Mouse (Mus musculus) kidney, postnatal 0 days (tissue): ENCODE data around the gene Aldh9a1. TPM values are rescaled to one million over a fixed set of nuclear protein-coding genes. Genes with fewer than 3 reads are reported as not detected.
"Not testable (repeated sequence)": the region's sequence is repeated elsewhere in the genome, so short reads cannot be mapped to it uniquely, and the experiment has no call there.

Source experiments
- ATAC-seq: fragments of 200-750 bp; cut with Nextera tagmentation; replicated peaks from 2 replicates; pipeline ENCODE4 v1.8.0; 2017; ENCODE audit warnings: low read depth, moderate number of reproducible peaks, moderate TSS enrichment, moderate library complexity; ENCODE audit not compliant: low FRiP score
- DNase-seq: peaks from one replicate; pipeline ENCODE4 v3.0.0-alpha.2; 2016; ENCODE audit warnings: low spot score
- H3K27ac ChIP-seq: fragments of 300-500 bp; sonication (generic); 2 replicates; pipeline ENCODE4 v1.5.1; 2014; ENCODE audit warnings: mild to moderate bottlenecking
- H3K27me3 ChIP-seq: fragments of 300-500 bp; sonication (generic); 2 replicates; pipeline ENCODE4 v1.6.1; 2014; ENCODE audit warnings: low read length, mixed read lengths; ENCODE audit not compliant: insufficient read depth
- H3K36me3 ChIP-seq: fragments of 300-500 bp; sonication (generic); 2 replicates; pipeline ENCODE4 v1.6.1; 2014; ENCODE audit warnings: low read length, mixed read lengths; ENCODE audit not compliant: insufficient read depth
- H3K4me1 ChIP-seq: fragments of 300-500 bp; sonication (generic); replicated peaks from 2 replicates; pipeline ENCODE4 v1.6.1; 2014; ENCODE audit warnings: antibody characterized with exemption, low read length, mixed read lengths; ENCODE audit not compliant: insufficient read depth
- H3K4me2 ChIP-seq: fragments of 300-500 bp; sonication (generic); 2 replicates; pipeline ENCODE4 v1.6.1; 2014; ENCODE audit warnings: mild to moderate bottlenecking, low read length, moderate library complexity, mixed read lengths
- H3K4me3 ChIP-seq: fragments of 300-500 bp; sonication (generic); replicated peaks from 2 replicates; pipeline ENCODE4 v1.5.1; 2014; ENCODE audit warnings: low read depth, low read length
- H3K9ac ChIP-seq: fragments of 300-500 bp; sonication (generic); 2 replicates; pipeline ENCODE4 v1.6.1; 2014; ENCODE audit warnings: low read depth, low read length
- H3K9me3 ChIP-seq: fragments of 300-500 bp; sonication (generic); replicated peaks from 2 replicates; pipeline ENCODE4 v1.6.1; 2016; ENCODE audit warnings: low read length, inconsistent platforms, mixed read lengths
- CTCF ChIP-seq: IDR thresholded peaks from 2 replicates; pipeline ENCODE4 v1.5.1; 2016; ENCODE audit warnings: antibody characterized with exemption, low read depth, mild to moderate bottlenecking, moderate library complexity
- WGBS: fragments of 180-500 bp; shearing (Covaris S2); extraction: QIAGEN DNeasy Blood & Tissue Kit; methylation state at CpG from one replicate; pipeline ENCODE4 v1.1.7; 2014; 5-methylcytosine and 5-hydroxymethylcytosine counted together
- polyA plus RNA-seq: library from polyadenylated mRNA; unstranded; fragments of >200 nt; fragmentation: Nextera tagmentation; extraction: Ambion mirVana; gene quantifications from 2 replicates; pipeline ENCODE4 v1.2.1, GENCODE M21; 2015

Aldh9a1 gene
- polyA plus RNA-seq, 1 experiment from 2014 or later: 54.3 TPM

DNA sequence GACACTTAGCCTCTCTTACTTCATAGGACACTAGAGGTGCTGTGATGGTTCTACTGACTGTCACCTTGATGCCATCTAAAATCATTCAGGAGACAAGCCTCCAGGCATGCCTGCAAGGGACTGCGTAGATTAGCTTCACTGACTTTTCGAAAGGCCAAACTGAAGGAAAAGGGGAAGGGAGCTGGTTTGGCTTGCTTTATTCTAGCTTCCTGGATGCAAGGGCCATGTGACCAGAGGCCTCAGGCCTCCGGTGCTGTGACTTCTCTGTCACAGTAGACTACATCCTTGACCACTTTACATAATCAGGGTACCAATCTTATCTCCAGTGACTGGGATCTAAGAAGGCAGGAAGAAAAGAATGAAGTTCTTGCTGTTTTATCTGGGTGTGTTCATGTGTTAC, 13.4 kb upstream of the Aldh9a1 start:
- no peak for DNase-seq
- TF ChIP-seq CTCF: no peak
- Histone ChIP-seq H3K27me3 (no peaks in the 10 kb centered on the region), H3K27ac (no peak overlapping the region), H3K36me3 (no peaks in the 10 kb centered on the region), H3K4me1 (no peaks in the 10 kb centered on the region), H3K4me2 (no peak overlapping the region), H3K9ac (no peak overlapping the region), H3K9me3 (no peaks in the 10 kb centered on the region), H3K4me3 (no peak overlapping the region)
- WGBS: 82% methylated on average over 3 of the region's 3 CpGs
- no peak for ATAC-seq

DNA sequence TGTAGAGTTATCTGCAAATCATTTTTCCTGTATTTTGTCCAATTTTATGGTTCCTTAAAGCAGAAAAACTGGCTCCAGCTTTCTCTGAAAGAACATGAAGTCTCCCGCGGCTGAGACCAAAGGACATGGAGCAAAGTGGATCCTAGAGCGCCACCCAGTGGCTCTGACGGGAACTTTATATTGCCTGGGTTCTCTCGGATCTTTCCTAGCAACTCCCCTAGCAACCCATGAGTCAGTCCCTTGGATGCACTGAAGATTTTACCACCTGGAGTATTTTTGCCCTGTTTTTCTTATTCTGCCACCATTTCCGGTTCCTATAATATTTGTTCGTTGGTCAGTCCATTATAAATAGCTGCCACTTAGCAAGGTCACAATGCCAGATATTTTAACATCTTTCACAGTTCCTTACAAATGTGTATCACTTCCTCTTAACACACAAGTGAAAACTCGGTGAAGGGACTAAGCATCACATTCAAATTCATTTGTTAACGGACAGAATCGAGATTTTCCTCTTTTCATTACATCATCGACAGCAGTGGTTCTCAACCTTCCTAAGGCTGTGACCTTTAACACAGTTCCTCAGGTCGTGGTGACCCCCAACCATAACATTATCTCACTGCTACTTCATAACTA, 12.2 kb upstream of the Aldh9a1 start:
- peak; percentile 94 for DNase-seq
- no peak overlapping the region for H3K9ac ChIP-seq
- no peaks in the 10 kb centered on the region for H3K9me3 ChIP-seq
- WGBS: 19% methylated on average over 12 of the region's 12 CpGs
- no peak overlapping the region for H3K4me2 ChIP-seq
- peak; percentile 93 for TF ChIP-seq CTCF
- no peak overlapping the region for H3K27ac ChIP-seq
- peak; percentile 40; the same call in 1 of the 2 replicates for ATAC-seq
- no peaks in the 10 kb centered on the region for H3K27me3 ChIP-seq
- no peaks in the 10 kb centered on the region for H3K4me1 ChIP-seq
- H3K4me3 ChIP-seq: no peak overlapping the region
- no peaks in the 10 kb centered on the region for H3K36me3 ChIP-seq

DNA sequence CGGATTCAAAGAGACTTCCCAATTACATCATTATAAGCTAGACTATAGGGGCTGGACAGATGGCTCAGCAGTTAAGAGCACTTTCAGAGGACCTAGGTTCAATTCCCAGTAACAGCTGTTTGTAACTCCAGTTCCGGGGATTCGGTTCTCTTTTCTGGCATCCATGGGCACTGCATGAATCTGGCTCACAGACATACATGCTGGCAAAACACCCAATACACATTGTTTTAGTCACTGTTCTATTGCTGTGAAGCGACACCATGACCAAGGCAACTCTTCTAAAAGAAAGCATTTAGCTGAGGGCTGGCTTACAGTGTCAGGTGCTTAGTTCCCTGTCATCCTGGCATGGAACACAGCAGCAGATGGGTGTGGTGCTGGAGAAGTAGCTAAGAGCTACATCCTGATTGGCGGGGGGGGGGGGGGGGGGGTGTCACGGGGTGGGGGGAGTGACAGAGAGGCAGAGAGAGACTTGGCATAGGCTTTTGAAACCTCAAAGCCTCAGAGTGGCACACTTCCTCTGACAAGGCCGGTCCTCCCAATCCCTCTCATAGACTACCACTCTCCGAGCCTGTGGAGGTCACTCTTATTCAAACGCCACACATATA, 10.5 kb upstream of the Aldh9a1 start:
- DNase-seq: no peak
- no peaks in the 10 kb centered on the region for H3K36me3 ChIP-seq
- H3K9ac ChIP-seq: no peak overlapping the region
- 78% methylated on average over 9 of the region's 9 CpGs for WGBS
- H3K4me2 ChIP-seq: no peak overlapping the region
- H3K27me3 ChIP-seq: no peaks in the 10 kb centered on the region
- no peaks in the 10 kb centered on the region for H3K4me1 ChIP-seq
- no peak for ATAC-seq
- H3K9me3 ChIP-seq: no peaks in the 10 kb centered on the region
- H3K4me3 ChIP-seq: no peak overlapping the region
- no peak for TF ChIP-seq CTCF
- no peak overlapping the region for H3K27ac ChIP-seq

GRCm38 (mm10) chr1:167340111-167340787, 9.5 kb upstream of the Aldh9a1 start:
- H3K36me3 ChIP-seq: no peaks in the 10 kb centered on the region
- peak; percentile 23 for DNase-seq
- no peaks in the 10 kb centered on the region for H3K9me3 ChIP-seq
- no peaks in the 10 kb centered on the region for H3K4me1 ChIP-seq
- H3K27ac ChIP-seq: no peak overlapping the region
- TF ChIP-seq CTCF: no peak
- peak overlapping the region; percentile 77 for H3K4me2 ChIP-seq
- ATAC-seq: peak; percentile 69; the same call in 1 of the 2 replicates
- H3K4me3 ChIP-seq: peak overlapping the region; percentile 40
- peak overlapping the region; percentile 31; the same call in 1 of the 2 replicates for H3K9ac ChIP-seq
- H3K27me3 ChIP-seq: no peaks in the 10 kb centered on the region
- 1% methylated on average over 43 of the region's 47 CpGs for WGBS

DNA sequence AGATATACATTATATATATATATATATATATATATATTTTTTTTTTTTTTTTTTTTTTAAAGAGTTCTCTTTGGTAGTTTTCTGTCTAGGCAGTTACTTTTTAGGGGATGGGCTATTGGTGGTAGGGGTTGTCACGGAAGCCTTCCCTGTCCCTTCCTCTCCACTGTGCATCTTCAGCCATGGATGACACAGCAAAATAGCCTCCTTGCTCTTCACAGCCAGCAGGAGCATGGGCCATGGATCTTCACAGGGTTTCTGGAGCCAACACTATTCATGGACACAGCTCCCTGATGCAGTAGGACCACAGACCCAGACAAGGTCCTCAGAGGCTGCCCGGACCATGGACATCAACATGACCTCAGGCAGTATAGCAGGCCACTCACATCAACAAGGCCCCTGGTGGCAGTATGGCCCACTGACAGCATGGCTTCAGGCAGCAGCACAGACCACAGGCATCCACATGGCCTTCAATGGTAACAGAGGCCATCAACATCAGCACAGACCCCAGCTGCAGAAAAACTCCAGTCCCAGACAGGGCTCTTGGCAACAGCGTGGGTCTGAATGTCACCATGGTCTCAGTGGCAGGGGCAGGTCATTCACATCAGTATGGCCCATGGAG, 8.8 kb upstream of the Aldh9a1 start:
- no peaks in the 10 kb centered on the region for H3K36me3 ChIP-seq
- H3K4me2 ChIP-seq: peak overlapping the region; percentile 77; the same call in 1 of the 2 replicates
- H3K27ac ChIP-seq: no peak overlapping the region
- H3K4me1 ChIP-seq: no peaks in the 10 kb centered on the region
- DNase-seq (no peak), ATAC-seq (no peak)
- no peaks in the 10 kb centered on the region for H3K27me3 ChIP-seq
- no peaks in the 10 kb centered on the region for H3K9me3 ChIP-seq
- TF ChIP-seq CTCF: no peak
- WGBS: 95% methylated on average over 3 of the region's 3 CpGs
- no peak overlapping the region for H3K4me3 ChIP-seq
- H3K9ac ChIP-seq: no peak overlapping the region

DNA sequence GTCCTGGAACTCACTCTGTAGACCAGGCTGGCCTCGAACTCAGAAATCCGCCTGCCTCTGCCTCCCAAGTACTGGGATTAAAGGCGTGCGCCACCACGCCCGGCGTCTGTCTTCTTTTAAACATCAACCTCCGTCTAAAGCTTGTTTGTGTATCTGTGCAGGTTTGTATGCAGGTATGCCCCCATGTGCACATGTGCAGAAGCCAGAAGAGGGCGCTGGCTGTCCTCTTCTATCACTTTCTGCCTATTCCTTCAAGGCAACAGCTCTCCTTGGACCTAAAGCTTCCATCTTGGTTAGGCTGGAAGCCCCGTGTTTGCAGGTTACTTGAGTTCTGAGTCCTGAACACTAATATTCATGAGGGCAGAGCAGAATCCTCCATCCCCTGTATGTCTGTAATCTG, 7.0 kb upstream of the Aldh9a1 start:
- DNase-seq: no peak
- ATAC-seq: no peak
- WGBS: 90% methylated on average over 9 of the region's 10 CpGs
- Histone ChIP-seq H3K27ac (no peak overlapping the region), H3K36me3 (no peaks in the 10 kb centered on the region), H3K4me2 (no peak overlapping the region), H3K9me3 (no peaks in the 10 kb centered on the region), H3K27me3 (no peaks in the 10 kb centered on the region), H3K4me1 (no peaks in the 10 kb centered on the region), H3K4me3 (no peak overlapping the region), H3K9ac (no peak overlapping the region)
- no peak for TF ChIP-seq CTCF

DNA sequence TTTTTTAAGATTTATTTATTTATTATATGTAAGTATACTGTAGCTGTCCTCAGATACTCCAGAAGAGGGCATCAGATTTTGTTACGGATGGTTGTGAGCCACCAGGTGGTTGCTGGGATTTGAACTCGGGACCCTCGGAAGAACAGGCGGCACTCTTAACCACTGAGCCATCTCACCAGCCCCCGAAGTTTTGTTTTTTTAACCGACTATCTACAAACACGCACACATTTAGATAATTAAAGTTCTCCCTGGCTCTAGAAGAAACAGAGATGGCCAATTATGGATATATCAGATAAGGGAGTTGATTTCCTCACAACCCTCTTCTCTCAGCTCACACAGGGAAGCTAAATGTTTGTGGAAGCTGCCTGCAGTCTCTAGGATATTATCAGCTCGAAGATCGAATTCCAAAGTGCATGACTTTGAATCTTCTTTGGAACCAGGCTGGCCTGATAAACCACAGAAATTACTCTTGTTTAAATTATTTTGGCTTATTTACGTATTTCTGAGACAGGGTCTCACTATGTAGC, 3.7 kb upstream of the Aldh9a1 start:
- H3K4me2 ChIP-seq, H3K4me1 ChIP-seq, H3K4me3 ChIP-seq, H3K9me3 ChIP-seq, H3K9ac ChIP-seq, DNase-seq, H3K36me3 ChIP-seq, H3K27me3 ChIP-seq, ATAC-seq, H3K27ac ChIP-seq: not testable (repeated sequence)
- 76% methylated on average over 10 of the region's 10 CpGs for WGBS

DNA sequence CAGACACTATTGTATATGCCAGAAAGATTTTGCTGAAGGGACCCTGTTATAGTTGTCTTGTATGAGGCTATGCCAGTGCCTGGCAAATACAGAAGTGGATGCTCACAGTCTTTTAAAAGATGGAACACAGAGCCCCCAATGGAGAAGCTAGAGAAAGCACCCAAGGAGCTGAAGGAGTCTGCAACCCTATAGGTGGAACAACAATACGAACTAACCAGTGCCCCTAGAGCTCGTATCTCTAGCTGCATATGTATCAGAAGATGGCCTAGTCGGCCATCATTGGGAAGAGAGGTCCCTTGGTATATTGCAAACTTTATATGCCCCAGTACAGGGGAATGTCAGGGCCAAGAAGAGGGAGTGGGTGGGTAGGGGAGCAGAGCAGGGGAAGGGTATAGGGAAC, 585 bp upstream of the Aldh9a1 start:
- not testable (repeated sequence) for H3K9ac ChIP-seq, H3K9me3 ChIP-seq, ATAC-seq, H3K4me1 ChIP-seq, DNase-seq, H3K36me3 ChIP-seq, H3K27me3 ChIP-seq, H3K4me3 ChIP-seq
- Histone ChIP-seq H3K27ac (peak overlapping the region; percentile 75), H3K4me2 (peak overlapping the region; percentile 86)
- 66% methylated on average over 3 of the region's 3 CpGs for WGBS
